Mouse (Mus musculus) megakaryocyte, embryonic 14.5 days (primary cell): ENCODE measurements at regions not wholly inside any gene's neighbourhood (a gene's known extent, or its start where the extent isn't known, plus 50 kb on each side); places are given as distances from the start of the nearest gene placed in this dataset.

ENCODE experiments used
- FLI1 ChIP-seq: IDR thresholded peaks from 2 replicates; pipeline ENCODE4 v1.6.1; 2012; ENCODE audit warnings: low read length, inconsistent platforms, mixed read lengths
- GATA1 ChIP-seq: IDR thresholded peaks from 3 replicates; pipeline ENCODE4 v1.6.1; 2012; ENCODE audit warnings: mixed read lengths, low read length, inconsistent platforms, borderline replicate concordance

DNA sequence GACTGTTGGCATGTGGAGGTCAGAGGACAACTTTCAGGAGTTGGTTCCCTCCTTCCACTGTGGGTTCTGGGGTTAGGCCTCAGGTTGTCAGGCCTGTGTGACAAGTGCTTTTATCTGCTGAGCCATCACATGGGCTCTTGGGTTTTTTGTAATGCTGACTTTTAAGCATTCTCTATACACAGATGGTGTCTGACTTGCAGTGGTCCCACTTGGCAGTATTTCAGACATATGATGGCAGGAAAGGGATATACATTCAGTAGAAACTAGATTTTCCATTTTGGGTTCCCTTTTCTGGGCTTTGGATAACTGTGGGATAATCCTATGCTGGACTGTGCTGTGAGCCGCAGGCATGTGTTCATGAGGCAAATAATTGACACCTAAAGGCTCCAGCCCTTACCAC, 75.3 kb upstream of the Sod3 start:
- TF ChIP-seq GATA1 (no peak), FLI1 (no peak)
